Mouse (Mus musculus): ENCODE results near the gene Gm28635. TPM values are rescaled to one million over a fixed set of nuclear protein-coding genes. Genes with fewer than 3 reads are reported as not detected.

Gene Gm28635
- polyA plus RNA-seq, 1 experiment from 2014 or later: not detected

- Histone ChIP-seq H3K36me3 (peaks cover 17% of the 10 kb centered on the region), H3K9me3 (no peaks in the 10 kb centered on the region), H3K4me2 (peak overlapping the region; percentile 65), H3K27ac (replicated peaks) (peak overlapping the region; percentile 98), H3K9ac (peak overlapping the region; percentile 77), H3K27me3 (replicated peaks) (no peaks in the 10 kb centered on the region), H3K4me1 (peaks cover 85% of the 10 kb centered on the region), H3K4me3 (peak overlapping the region; percentile 27)
- no peak for ATAC-seq (ENCODE audit: extremely low read depth, insufficient number of reproducible peaks, low FRiP score, low TSS enrichment)
- 13% methylated on average over 4 of the region's 4 CpGs for WGBS
These were observed 42.8 kb downstream of the Gm28635 start for GRCm38 (mm10) chr2:84634934-84635482.

- no peak for ATAC-seq (ENCODE audit: extremely low read depth, insufficient number of reproducible peaks, low FRiP score, low TSS enrichment)
- Histone ChIP-seq H3K9ac (peak overlapping the region; percentile 77), H3K4me3 (peak overlapping the region; percentile 27), H3K9me3 (no peaks in the 10 kb centered on the region), H3K36me3 (peaks cover 22% of the 10 kb centered on the region), H3K27ac (replicated peaks) (peak overlapping the region; percentile 98), H3K4me1 (peaks cover 79% of the 10 kb centered on the region), H3K27me3 (replicated peaks) (no peaks in the 10 kb centered on the region), H3K4me2 (peak overlapping the region; percentile 65)
- 37% methylated on average over 4 of the region's 4 CpGs for WGBS
These were observed 43.8 kb downstream of the Gm28635 start for GRCm38 (mm10) chr2:84634006-84634405.

GRCm38 (mm10) chr2:84632999-84633398, 44.8 kb downstream of the Gm28635 start:
- Histone ChIP-seq H3K4me3 (peak overlapping the region; percentile 21), H3K36me3 (peaks cover 24% of the 10 kb centered on the region), H3K9ac (peak overlapping the region; percentile 76), H3K9me3 (no peaks in the 10 kb centered on the region), H3K4me1 (peaks cover 78% of the 10 kb centered on the region), H3K27ac (replicated peaks) (peak overlapping the region; percentile 98), H3K4me2 (peak overlapping the region; percentile 65), H3K27me3 (replicated peaks) (no peaks in the 10 kb centered on the region)
- 3% methylated on average over 3 of the region's 3 CpGs for WGBS
- ATAC-seq (ENCODE audit: extremely low read depth, insufficient number of reproducible peaks, low FRiP score, low TSS enrichment): no peak

GRCm38 (mm10) chr2:84632001-84632400, 45.8 kb downstream of the Gm28635 start:
- ATAC-seq (ENCODE audit: extremely low read depth, insufficient number of reproducible peaks, low FRiP score, low TSS enrichment): no peak
- H3K27ac ChIP-seq (replicated peaks): peak overlapping the region; percentile 98
- H3K36me3 ChIP-seq: peaks cover 24% of the 10 kb centered on the region
- no peaks in the 10 kb centered on the region for H3K9me3 ChIP-seq
- no peak overlapping the region; the same call in 1 of the 2 replicates for H3K4me2 ChIP-seq
- 84% methylated on average over 1 of the region's 1 CpGs for WGBS
- H3K4me1 ChIP-seq: peaks cover 78% of the 10 kb centered on the region
- no peak overlapping the region for H3K9ac ChIP-seq
- no peaks in the 10 kb centered on the region for H3K27me3 ChIP-seq (replicated peaks)
- H3K4me3 ChIP-seq: no peak overlapping the region

- H3K4me1 ChIP-seq: peaks cover 68% of the 10 kb centered on the region
- peak overlapping the region; percentile 78 for H3K27ac ChIP-seq (replicated peaks)
- peaks cover 48% of the 10 kb centered on the region for H3K36me3 ChIP-seq
- 20% methylated on average over 3 of the region's 3 CpGs for WGBS
- H3K9ac ChIP-seq: peak overlapping the region; percentile 20
- H3K27me3 ChIP-seq (replicated peaks): no peaks in the 10 kb centered on the region
- H3K4me3 ChIP-seq: no peak overlapping the region
- no peaks in the 10 kb centered on the region for H3K9me3 ChIP-seq
- ATAC-seq (ENCODE audit: extremely low read depth, insufficient number of reproducible peaks, low FRiP score, low TSS enrichment): no peak
- peak overlapping the region; percentile 28 for H3K4me2 ChIP-seq
These were observed 50.8 kb downstream of the Gm28635 start for GRCm38 (mm10) chr2:84627036-84627435.

- 51% methylated on average over 7 of the region's 7 CpGs for WGBS
- H3K27ac ChIP-seq (replicated peaks): peak overlapping the region; percentile 78
These were observed 51.4 kb downstream of the Gm28635 start for GRCm38 (mm10) chr2:84626366-84626975.

GRCm38 (mm10) chr2:84624201-84624600, 53.6 kb downstream of the Gm28635 start:
- whole genome bisulfite sequencing: 91% methylated on average over 17 of the region's 17 CpGs
- Histone ChIP-seq H3K36me3 (peaks cover 54% of the 10 kb centered on the region), H3K27ac (replicated peaks) (peak overlapping the region; percentile 13; the same call in 1 of the 2 replicates)

More at GRCm38 (mm10) chr2:84626366-84626975, 51.4 kb downstream of the Gm28635 start:
- H3K4me3 ChIP-seq: no peak overlapping the region
- ATAC-seq (ENCODE audit: extremely low read depth, insufficient number of reproducible peaks, low FRiP score, low TSS enrichment): no peak
- H3K9ac ChIP-seq: peak overlapping the region; percentile 20
- no peaks in the 10 kb centered on the region for H3K9me3 ChIP-seq
- H3K27me3 ChIP-seq (replicated peaks): no peaks in the 10 kb centered on the region
- peaks cover 62% of the 10 kb centered on the region for H3K4me1 ChIP-seq
- peaks cover 44% of the 10 kb centered on the region for H3K36me3 ChIP-seq
- peak overlapping the region; percentile 28; the same call in 1 of the 2 replicates for H3K4me2 ChIP-seq

GRCm38 (mm10) chr2:84623428-84624119, 54.3 kb downstream of the Gm28635 start:
- H3K27ac ChIP-seq (replicated peaks): peak overlapping the region; percentile 13; the same call in 1 of the 2 replicates
- H3K36me3 ChIP-seq: peaks cover 56% of the 10 kb centered on the region
- H3K9me3 ChIP-seq: no peaks in the 10 kb centered on the region
- no peak for ATAC-seq (ENCODE audit: extremely low read depth, insufficient number of reproducible peaks, low FRiP score, low TSS enrichment)
- no peak overlapping the region for H3K9ac ChIP-seq
- WGBS: 75% methylated on average over 3 of the region's 3 CpGs
- H3K4me3 ChIP-seq: no peak overlapping the region
- H3K27me3 ChIP-seq (replicated peaks): no peaks in the 10 kb centered on the region
- H3K4me1 ChIP-seq: peaks cover 68% of the 10 kb centered on the region
- H3K4me2 ChIP-seq: no peak overlapping the region

More at GRCm38 (mm10) chr2:84624201-84624600, 53.6 kb downstream of the Gm28635 start:
- H3K27me3 ChIP-seq (replicated peaks): no peaks in the 10 kb centered on the region
- no peak overlapping the region for H3K4me3 ChIP-seq
- H3K4me2 ChIP-seq: no peak overlapping the region
- no peak overlapping the region for H3K9ac ChIP-seq
- no peak for ATAC-seq (ENCODE audit: extremely low read depth, insufficient number of reproducible peaks, low FRiP score, low TSS enrichment)
- no peaks in the 10 kb centered on the region for H3K9me3 ChIP-seq
- peaks cover 66% of the 10 kb centered on the region for H3K4me1 ChIP-seq

GRCm38 (mm10) chr2:84622668-84623067, 55.2 kb downstream of the Gm28635 start:
- Histone ChIP-seq H3K4me3 (no peak overlapping the region), H3K9ac (no peak overlapping the region), H3K27me3 (replicated peaks) (no peaks in the 10 kb centered on the region), H3K4me1 (peaks cover 61% of the 10 kb centered on the region), H3K27ac (replicated peaks) (peak overlapping the region; percentile 13), H3K36me3 (peaks cover 60% of the 10 kb centered on the region), H3K4me2 (no peak overlapping the region), H3K9me3 (no peaks in the 10 kb centered on the region)
- no peak for ATAC-seq (ENCODE audit: extremely low read depth, insufficient number of reproducible peaks, low FRiP score, low TSS enrichment)
- 63% methylated on average over 2 of the region's 2 CpGs for WGBS

GRCm38 (mm10) chr2:84619646-84620340, 58.0 kb downstream of the Gm28635 start:
- peak overlapping the region; percentile 58; the same call in 1 of the 2 replicates for H3K9ac ChIP-seq
- H3K27me3 ChIP-seq (replicated peaks): no peaks in the 10 kb centered on the region
- H3K36me3 ChIP-seq: peaks cover 88% of the 10 kb centered on the region
- peaks cover 42% of the 10 kb centered on the region for H3K4me1 ChIP-seq
- no peak overlapping the region for H3K4me2 ChIP-seq
- no peak for ATAC-seq (ENCODE audit: extremely low read depth, insufficient number of reproducible peaks, low FRiP score, low TSS enrichment)
- H3K4me3 ChIP-seq: no peak overlapping the region
- no peaks in the 10 kb centered on the region for H3K9me3 ChIP-seq
- peak overlapping the region; percentile 86 for H3K27ac ChIP-seq (replicated peaks)
- WGBS: 92% methylated on average over 21 of the region's 21 CpGs

GRCm38 (mm10) chr2:84618914-84619313, 58.9 kb downstream of the Gm28635 start:
- 28% methylated on average over 2 of the region's 2 CpGs for WGBS
- Histone ChIP-seq H3K27ac (replicated peaks) (peak overlapping the region; percentile 86), H3K4me3 (no peak overlapping the region), H3K27me3 (replicated peaks) (no peaks in the 10 kb centered on the region), H3K9me3 (no peaks in the 10 kb centered on the region), H3K9ac (peak overlapping the region; percentile 58; the same call in 1 of the 2 replicates), H3K4me2 (no peak overlapping the region), H3K4me1 (peaks cover 34% of the 10 kb centered on the region), H3K36me3 (peaks cover 90% of the 10 kb centered on the region)
- ATAC-seq (ENCODE audit: extremely low read depth, insufficient number of reproducible peaks, low FRiP score, low TSS enrichment): no peak
